Mouse (Mus musculus): ENCODE results near the gene Bin2. TPM values are rescaled to one million over a fixed set of nuclear protein-coding genes. Genes with fewer than 3 reads are reported as not detected.
A peak's percentile ranks its signal among the peaks of the same experiment; 100 is the strongest.

The Bin2 gene
- polyA plus RNA-seq, 1 experiment from 2014 or later, result 3.2 TPM

GRCm38 (mm10) chr15:100700424-100700823, 31.1 kb upstream of the Bin2 start:
- WGBS, result 76% methylated on average over 5 of the region's 5 CpGs
- H3K9ac ChIP-seq, result no peak overlapping the region
- peaks cover 15% of the 10 kb centered on the region for H3K4me1 ChIP-seq
- H3K27me3 ChIP-seq, result peaks cover 24% of the 10 kb centered on the region
- no peak overlapping the region for H3K4me3 ChIP-seq (replicated peaks)
- no peak for ATAC-seq (replicated peaks; ENCODE audit: low FRiP score)
- no peak overlapping the region for H3K4me2 ChIP-seq
- H3K9me3 ChIP-seq (replicated peaks), result no peaks in the 10 kb centered on the region
- no peaks in the 10 kb centered on the region for H3K36me3 ChIP-seq
- no peak overlapping the region for H3K27ac ChIP-seq

- H3K27ac ChIP-seq, result no peak overlapping the region
- no peaks in the 10 kb centered on the region for H3K36me3 ChIP-seq
- no peak overlapping the region for H3K9ac ChIP-seq
- 66% methylated on average over 6 of the region's 6 CpGs for WGBS
- H3K4me2 ChIP-seq, result no peak overlapping the region
- peaks cover 18% of the 10 kb centered on the region for H3K27me3 ChIP-seq
- H3K4me3 ChIP-seq (replicated peaks), result no peak overlapping the region
- H3K4me1 ChIP-seq, result peaks cover 15% of the 10 kb centered on the region
- no peak for ATAC-seq (replicated peaks; ENCODE audit: low FRiP score)
- no peaks in the 10 kb centered on the region for H3K9me3 ChIP-seq (replicated peaks)
These were observed 30.0 kb upstream of the Bin2 start for GRCm38 (mm10) chr15:100699386-100699785.

- no peak overlapping the region for H3K27ac ChIP-seq
- H3K4me2 ChIP-seq, result no peak overlapping the region
- H3K36me3 ChIP-seq, result no peaks in the 10 kb centered on the region
- peaks cover 5% of the 10 kb centered on the region for H3K27me3 ChIP-seq
- peak; percentile 29; the same call in 1 of the 2 replicates for ATAC-seq (replicated peaks; ENCODE audit: low FRiP score)
- H3K9ac ChIP-seq, result no peak overlapping the region
- no peak overlapping the region for H3K4me3 ChIP-seq (replicated peaks)
- 50% methylated on average over 10 of the region's 10 CpGs for WGBS
- H3K4me1 ChIP-seq, result 0 out of 2 replicates have a peak, but pooled peaks cover 3% of the 10 kb centered on the region
- no peaks in the 10 kb centered on the region for H3K9me3 ChIP-seq (replicated peaks)
These were observed 28.7 kb upstream of the Bin2 start for GRCm38 (mm10) chr15:100698078-100698477.

GRCm38 (mm10) chr15:100694406-100694805, 25.1 kb upstream of the Bin2 start:
- ATAC-seq (replicated peaks; ENCODE audit: low FRiP score), result no peak

GRCm38 (mm10) chr15:100691990-100692389, 22.6 kb upstream of the Bin2 start:
- Histone ChIP-seq H3K4me2 (no peak overlapping the region), H3K4me1 (peaks cover 8% of the 10 kb centered on the region), H3K36me3 (no peaks in the 10 kb centered on the region), H3K9ac (no peak overlapping the region), H3K4me3 (replicated peaks) (no peak overlapping the region), H3K9me3 (replicated peaks) (peaks cover 10% of the 10 kb centered on the region), H3K27ac (no peak overlapping the region), H3K27me3 (0 out of 2 replicates have a peak, but pooled peaks cover 3% of the 10 kb centered on the region)
- no peak for ATAC-seq (replicated peaks; ENCODE audit: low FRiP score)
- WGBS, result 55% methylated on average over 3 of the region's 3 CpGs

More at GRCm38 (mm10) chr15:100694406-100694805, 25.1 kb upstream of the Bin2 start:
- peaks cover 10% of the 10 kb centered on the region for H3K9me3 ChIP-seq (replicated peaks)
- WGBS, result 94% methylated on average over 9 of the region's 9 CpGs
- no peak overlapping the region for H3K4me3 ChIP-seq (replicated peaks)
- H3K27ac ChIP-seq, result no peak overlapping the region
- no peak overlapping the region for H3K4me2 ChIP-seq
- H3K27me3 ChIP-seq, result no peaks in the 10 kb centered on the region
- H3K9ac ChIP-seq, result no peak overlapping the region
- H3K36me3 ChIP-seq, result no peaks in the 10 kb centered on the region
- H3K4me1 ChIP-seq, result 0 out of 2 replicates have a peak, but pooled peaks cover 3% of the 10 kb centered on the region

- H3K4me1 ChIP-seq, result peaks cover 13% of the 10 kb centered on the region
- no peak within 1 kb of the TSS for H3K4me3 ChIP-seq (replicated peaks)
- peaks cover 10% of the 10 kb centered on the region for H3K9me3 ChIP-seq (replicated peaks)
- H3K9ac ChIP-seq, result no peak within 1 kb of the TSS
- no peaks in the 10 kb centered on the region for H3K36me3 ChIP-seq
- H3K4me2 ChIP-seq, result peak within 1 kb of the TSS; percentile 33
- WGBS, result 67% methylated on average over 8 of the region's 8 CpGs
- peak within 1 kb of the TSS; percentile 15; the same call in 1 of the 2 replicates for H3K27ac ChIP-seq
- peaks cover 9% of the 10 kb centered on the region; the same call in 1 of the 2 replicates for H3K27me3 ChIP-seq
- ATAC-seq (replicated peaks; ENCODE audit: low FRiP score), result no peak
These were observed 18.1 kb upstream of the Bin2 start, which contains the start of gene Cela1 for GRCm38 (mm10) chr15:100687430-100687971. Gene Cela1, minus strand, starts transcription at chr15:100687921.

GRCm38 (mm10) chr15:100686989-100687388, 17.6 kb upstream of the Bin2 start:
- Histone ChIP-seq H3K4me2 (peak overlapping the region; percentile 33), H3K4me3 (replicated peaks) (no peak overlapping the region), H3K9me3 (replicated peaks) (peaks cover 10% of the 10 kb centered on the region), H3K27me3 (peaks cover 9% of the 10 kb centered on the region; the same call in 1 of the 2 replicates), H3K36me3 (no peaks in the 10 kb centered on the region), H3K27ac (no peak overlapping the region), H3K4me1 (peaks cover 14% of the 10 kb centered on the region), H3K9ac (no peak overlapping the region)
- 18% methylated on average over 12 of the region's 12 CpGs for WGBS
- ATAC-seq (replicated peaks; ENCODE audit: low FRiP score), result no peak

- Histone ChIP-seq H3K4me3 (replicated peaks) (no peak overlapping the region), H3K4me1 (peaks cover 19% of the 10 kb centered on the region), H3K27me3 (peaks cover 9% of the 10 kb centered on the region; the same call in 1 of the 2 replicates), H3K27ac (no peak overlapping the region), H3K36me3 (no peaks in the 10 kb centered on the region), H3K9me3 (replicated peaks) (peaks cover 10% of the 10 kb centered on the region), H3K4me2 (no peak overlapping the region), H3K9ac (no peak overlapping the region)
- WGBS, result 90% methylated on average over 6 of the region's 6 CpGs
- no peak for ATAC-seq (replicated peaks; ENCODE audit: low FRiP score)
These were observed 17.1 kb upstream of the Bin2 start for GRCm38 (mm10) chr15:100686434-100686833.

- no peak overlapping the region for H3K4me3 ChIP-seq (replicated peaks)
- ATAC-seq (replicated peaks; ENCODE audit: low FRiP score), result no peak
- H3K27ac ChIP-seq, result no peak overlapping the region
- H3K27me3 ChIP-seq, result peaks cover 9% of the 10 kb centered on the region; the same call in 1 of the 2 replicates
- peaks cover 25% of the 10 kb centered on the region for H3K4me1 ChIP-seq
- H3K36me3 ChIP-seq, result no peaks in the 10 kb centered on the region
- peaks cover 9% of the 10 kb centered on the region for H3K9me3 ChIP-seq (replicated peaks)
- no peak overlapping the region for H3K4me2 ChIP-seq
- 90% methylated on average over 8 of the region's 8 CpGs for WGBS
- H3K9ac ChIP-seq, result no peak overlapping the region
These were observed 16.5 kb upstream of the Bin2 start for GRCm38 (mm10) chr15:100685849-100686248.

GRCm38 (mm10) chr15:100685255-100685654, 15.9 kb upstream of the Bin2 start:
- Histone ChIP-seq H3K4me2 (no peak overlapping the region), H3K36me3 (no peaks in the 10 kb centered on the region)
- 25% methylated on average over 13 of the region's 13 CpGs for WGBS

GRCm38 (mm10) chr15:100684450-100684849, 15.1 kb upstream of the Bin2 start:
- no peak for ATAC-seq (replicated peaks; ENCODE audit: low FRiP score)
- Histone ChIP-seq H3K27ac (no peak overlapping the region), H3K36me3 (no peaks in the 10 kb centered on the region), H3K4me2 (no peak overlapping the region), H3K9me3 (replicated peaks) (no peaks in the 10 kb centered on the region), H3K9ac (no peak overlapping the region), H3K4me1 (peaks cover 39% of the 10 kb centered on the region), H3K27me3 (peaks cover 9% of the 10 kb centered on the region; the same call in 1 of the 2 replicates), H3K4me3 (replicated peaks) (no peak overlapping the region)
- 67% methylated on average over 10 of the region's 10 CpGs for WGBS

More at GRCm38 (mm10) chr15:100685255-100685654, 15.9 kb upstream of the Bin2 start:
- Histone ChIP-seq H3K27me3 (peaks cover 9% of the 10 kb centered on the region; the same call in 1 of the 2 replicates), H3K9me3 (replicated peaks) (peaks cover 3% of the 10 kb centered on the region; the same call in 1 of the 2 replicates), H3K4me1 (peaks cover 31% of the 10 kb centered on the region), H3K9ac (no peak overlapping the region), H3K4me3 (replicated peaks) (no peak overlapping the region), H3K27ac (no peak overlapping the region)
- ATAC-seq (replicated peaks; ENCODE audit: low FRiP score), result no peak

- no peak overlapping the region for H3K4me3 ChIP-seq (replicated peaks)
- whole genome bisulfite sequencing, result 48% methylated on average over 2 of the region's 2 CpGs
- ATAC-seq (replicated peaks; ENCODE audit: low FRiP score), result no peak; the same call in 1 of the 2 replicates
These were observed 13.7 kb upstream of the Bin2 start for GRCm38 (mm10) chr15:100683041-100683440.

More at GRCm38 (mm10) chr15:100683041-100683440, 13.7 kb upstream of the Bin2 start:
- Histone ChIP-seq H3K9me3 (replicated peaks) (no peaks in the 10 kb centered on the region), H3K36me3 (no peaks in the 10 kb centered on the region), H3K4me2 (no peak overlapping the region), H3K9ac (no peak overlapping the region), H3K27me3 (peaks cover 9% of the 10 kb centered on the region; the same call in 1 of the 2 replicates), H3K27ac (no peak overlapping the region), H3K4me1 (peaks cover 52% of the 10 kb centered on the region)
